Mouse (Mus musculus) ES-CJ7 (cell line): ENCODE data around the gene Upf2.

Experiments
- DNase-seq: peaks from one replicate; pipeline ENCODE4 v3.0.0; 2011; ENCODE audit warnings: low read depth, low spot score

The Upf2 gene

DNA sequence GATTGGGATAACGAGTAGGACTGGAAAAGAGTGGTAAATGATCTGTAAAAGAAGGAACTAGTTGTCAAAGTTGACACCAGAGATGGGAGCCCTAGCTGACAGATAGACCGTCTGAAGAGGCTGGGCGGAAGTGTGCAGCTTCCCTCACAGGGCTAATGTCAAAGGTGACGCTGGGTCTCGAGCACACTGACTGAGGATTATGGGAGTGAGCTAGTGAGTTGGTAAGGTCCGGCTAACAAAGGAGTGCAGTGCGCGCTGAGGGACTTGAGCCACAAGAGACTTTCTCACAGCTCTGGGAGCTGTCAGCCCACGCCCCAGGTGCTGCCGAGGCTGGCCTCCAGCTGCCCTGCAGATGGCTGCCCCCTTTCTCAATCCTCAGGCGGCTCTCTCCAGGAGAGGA is 119.7 kb downstream of the Upf2 start:
- DNase-seq: peak; percentile 47

DNA sequence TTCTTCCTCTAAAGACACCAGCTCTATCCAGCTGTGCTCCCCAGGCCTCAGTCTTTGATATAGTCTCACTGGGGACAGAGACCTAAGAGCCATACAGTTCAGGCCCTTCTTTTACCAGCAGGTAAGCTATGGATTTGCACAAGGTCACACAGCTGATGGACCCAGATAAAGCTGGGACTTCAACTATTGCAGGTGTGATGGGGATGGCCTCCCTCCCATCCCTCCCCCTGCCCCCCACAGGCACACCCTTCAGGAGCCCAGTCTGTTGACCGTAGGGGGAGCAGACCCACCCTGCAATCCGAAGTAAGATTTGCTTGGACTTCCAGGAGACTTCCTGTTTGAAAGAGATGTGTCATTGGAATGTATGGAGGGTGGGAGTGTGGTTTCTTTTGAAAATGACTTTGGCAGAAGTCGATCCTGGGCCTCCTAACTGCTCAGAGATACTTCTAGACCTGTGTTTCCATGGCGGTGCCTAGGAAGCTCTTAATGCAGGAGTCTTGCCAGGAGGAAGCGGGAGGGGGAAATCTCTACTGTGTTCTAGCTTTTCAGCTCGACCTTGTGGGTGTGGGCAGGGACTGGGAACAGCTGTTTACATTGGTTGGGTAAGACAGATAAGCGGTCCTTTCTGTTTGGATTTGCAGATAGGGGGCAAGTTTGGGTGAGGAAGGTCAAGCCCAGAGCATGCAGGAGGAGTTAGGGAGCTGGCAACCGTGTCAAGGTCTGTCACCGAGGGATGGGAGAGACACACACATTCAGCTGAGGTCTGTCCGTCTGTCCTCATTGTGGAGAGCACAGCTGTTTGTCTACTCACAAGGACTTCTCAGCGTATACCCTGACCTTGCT is 120.5 kb downstream of the Upf2 start:
- peak; percentile 86 for DNase-seq

DNA sequence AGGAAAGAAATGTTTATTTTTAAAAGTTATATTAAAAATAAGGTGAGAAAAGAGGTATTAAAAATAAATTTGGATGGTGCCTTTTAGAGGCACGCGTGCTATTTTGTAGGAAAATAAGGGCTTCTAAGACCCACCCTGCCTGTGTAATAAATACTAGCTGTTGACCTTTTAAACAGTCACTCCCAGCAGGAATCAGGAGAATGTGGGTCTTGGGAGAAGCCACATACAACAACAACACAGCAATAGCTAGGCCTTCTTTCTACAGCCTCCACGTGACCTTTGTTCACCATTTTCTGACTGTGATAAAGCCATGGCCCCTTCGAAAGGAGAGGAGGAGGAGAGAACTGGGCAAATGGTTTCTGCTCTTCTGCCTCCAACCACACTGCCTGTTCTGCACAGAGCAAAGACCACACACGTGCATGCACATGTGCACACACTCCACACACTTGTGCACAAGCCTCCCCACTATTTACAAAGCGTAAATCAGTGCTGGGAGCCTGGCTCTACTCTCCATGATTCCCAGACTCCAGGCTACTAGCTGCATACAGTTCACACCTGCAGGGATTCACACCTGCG is 121.5 kb downstream of the Upf2 start:
- DNase-seq: no peak

DNA sequence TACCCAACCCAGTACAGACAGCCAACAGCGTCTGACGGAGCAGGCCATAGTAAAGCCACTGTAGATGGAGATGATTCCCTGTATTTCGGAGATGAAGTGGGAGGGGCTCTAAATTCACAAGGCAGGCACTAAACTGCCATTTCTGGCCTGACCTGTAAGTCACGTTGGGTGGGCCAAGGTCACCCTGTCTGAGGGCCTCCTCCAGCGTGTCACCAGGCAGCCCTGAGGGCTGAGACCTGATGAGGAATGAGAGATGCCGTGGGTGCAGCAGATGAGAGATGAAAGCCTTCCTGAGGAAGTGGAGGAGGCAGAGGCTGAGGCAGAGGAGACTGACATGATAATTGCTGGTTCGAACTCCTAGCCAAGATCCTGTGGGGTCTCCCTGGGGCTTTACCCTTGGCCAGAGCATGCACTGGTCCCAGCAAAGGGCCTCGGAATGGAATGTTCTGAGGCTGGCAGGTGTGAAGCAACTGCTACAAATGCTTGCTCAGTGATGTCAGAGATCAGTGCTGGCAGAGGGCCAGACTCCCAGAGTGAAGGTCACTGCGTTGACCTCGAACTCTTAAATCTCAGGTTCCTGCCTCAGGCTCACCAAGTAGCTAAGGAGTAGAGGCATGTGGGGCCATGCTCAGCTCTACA is 123.7 kb downstream of the Upf2 start:
- peak; percentile 89 for DNase-seq

DNA sequence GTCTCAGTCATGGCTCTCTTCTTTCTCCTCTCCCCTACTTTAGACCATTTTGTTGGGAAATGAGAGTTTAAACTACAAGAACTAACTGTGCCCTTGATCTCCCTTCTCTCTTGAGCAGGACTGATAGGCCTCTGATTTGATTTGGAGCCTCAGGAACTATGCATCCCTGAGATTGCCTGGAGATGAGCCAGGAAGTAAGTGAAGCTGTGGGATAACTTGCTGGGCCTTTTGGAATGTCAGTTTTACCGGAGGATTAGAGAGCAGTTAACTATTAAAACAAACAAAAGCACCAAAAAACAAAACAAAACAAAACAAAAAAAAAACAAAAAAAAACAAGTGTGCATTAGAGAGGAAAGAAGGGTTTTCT is 124.2 kb downstream of the Upf2 start:
- no peak for DNase-seq

DNA sequence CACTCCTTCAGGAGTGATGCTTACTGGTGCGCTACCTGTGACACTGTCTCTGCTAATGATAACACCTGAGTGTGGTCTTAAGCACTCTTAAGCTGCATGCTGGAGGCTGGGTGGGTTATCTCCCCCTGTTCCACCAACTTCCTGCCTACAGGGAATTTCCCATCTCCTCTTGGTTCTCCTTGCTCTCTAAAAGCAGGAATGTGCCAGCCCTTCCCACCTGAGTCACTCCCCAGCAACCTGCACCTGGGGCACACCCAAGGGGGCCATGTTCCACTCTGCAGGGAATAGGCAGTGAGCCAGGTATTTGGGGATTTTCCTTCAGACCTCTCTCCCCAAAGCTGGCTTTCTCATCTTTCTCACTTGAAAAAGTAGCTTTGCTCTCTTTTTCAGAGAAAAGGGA is 128.8 kb downstream of the Upf2 start:
- DNase-seq: no peak

DNA sequence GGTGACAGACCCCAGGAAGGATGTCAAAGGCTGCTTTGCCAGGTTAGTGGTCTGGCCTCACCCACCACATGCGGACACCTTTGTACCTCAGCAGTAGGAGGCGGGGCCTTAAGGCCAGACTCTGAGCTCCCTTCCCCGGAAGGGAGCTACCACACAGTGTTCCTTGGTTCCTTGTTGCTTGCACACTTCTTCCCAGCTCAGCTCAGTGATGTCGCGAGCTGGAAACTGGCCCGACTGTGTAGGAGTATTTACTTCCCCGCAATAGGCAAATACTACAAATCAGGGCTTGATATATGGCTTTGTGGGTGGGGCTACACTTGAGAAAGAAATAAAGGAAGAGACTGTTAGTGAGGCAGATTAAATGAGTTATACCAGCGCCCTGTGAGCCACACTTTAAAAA is 129.8 kb downstream of the Upf2 start:
- DNase-seq: no peak

DNA sequence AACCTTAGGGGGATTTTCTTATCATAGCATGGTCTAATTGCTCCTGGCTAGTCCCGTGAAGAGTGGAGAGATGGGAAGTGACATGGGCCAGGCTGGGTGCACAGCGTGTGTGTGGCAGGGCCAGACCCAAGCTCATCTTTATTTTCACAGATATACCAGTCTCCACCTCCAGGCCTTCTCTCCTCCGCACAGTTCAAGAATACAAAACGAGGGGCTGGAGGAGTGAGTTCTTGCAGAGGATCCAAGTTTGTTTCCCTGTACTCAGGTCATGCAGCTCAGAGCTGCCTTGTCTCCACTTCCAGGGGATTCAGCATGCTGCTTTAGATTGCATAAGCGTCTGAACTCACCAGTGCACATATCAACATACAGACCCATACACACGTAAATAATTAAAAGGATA is 131.3 kb downstream of the Upf2 start:
- no peak for DNase-seq

DNA sequence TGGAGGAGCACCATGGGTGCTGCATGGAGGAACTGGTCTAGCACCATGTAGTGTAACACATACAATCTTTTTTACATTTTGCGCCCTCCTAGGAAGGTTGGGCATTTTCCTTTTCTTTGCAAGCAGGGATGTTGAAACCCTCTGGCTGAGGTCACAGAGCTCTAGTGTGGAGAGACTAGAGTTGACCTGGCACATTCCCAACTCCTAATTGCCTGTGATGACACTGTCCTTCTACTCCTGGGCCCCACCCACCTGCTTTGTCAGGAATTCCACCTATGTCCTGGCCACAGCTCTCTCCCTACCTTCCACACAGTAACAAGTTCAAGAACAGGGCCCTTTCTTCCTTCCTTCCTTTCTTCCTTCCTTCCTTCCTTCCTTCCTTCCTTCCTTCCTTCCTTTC is 132.4 kb downstream of the Upf2 start:
- DNase-seq: no peak

DNA sequence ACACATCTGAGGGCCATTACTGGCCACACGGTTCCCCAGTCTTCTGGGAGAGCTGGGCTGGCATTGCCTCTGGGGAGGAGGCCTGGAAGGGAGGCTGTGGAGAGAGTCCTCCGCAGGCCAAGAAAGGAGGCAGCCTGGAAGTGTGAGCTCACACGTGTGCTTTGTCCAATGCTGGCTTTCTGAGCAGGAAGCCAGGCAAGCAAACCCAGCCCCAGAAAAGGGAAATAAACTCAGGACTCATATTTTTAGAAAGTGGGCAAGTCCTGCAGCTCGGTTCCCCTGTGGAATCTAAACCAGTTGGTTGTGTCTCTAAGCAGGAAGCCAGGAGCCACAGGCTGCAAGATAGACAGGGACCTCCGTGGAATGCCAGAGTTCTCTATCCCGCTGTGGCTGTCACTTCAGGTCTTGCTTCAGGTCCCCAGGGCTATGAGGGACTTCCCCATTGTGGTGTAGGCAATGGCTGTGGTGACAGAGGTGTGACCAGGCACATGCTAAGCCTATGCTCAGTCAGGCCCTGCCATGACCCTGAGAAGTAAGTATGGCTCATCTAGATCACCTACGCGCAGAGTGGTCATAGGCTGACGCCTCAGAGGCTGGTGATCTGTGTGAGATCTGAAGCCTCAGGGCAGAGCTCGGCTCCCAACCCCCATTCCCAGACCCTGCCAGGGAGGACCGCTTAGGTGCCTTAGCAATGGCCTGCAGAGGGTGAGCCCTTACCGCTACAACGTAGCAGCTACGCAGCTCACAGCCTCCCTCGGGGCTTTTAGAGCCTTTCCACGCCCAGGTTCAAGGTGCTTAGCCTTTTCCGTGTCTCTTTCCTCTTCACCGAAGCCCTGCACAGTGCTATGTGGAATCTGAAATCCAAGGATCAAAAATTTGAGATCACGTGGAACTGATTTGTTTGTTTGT is 134.6 kb downstream of the Upf2 start:
- DNase-seq: no peak

DNA sequence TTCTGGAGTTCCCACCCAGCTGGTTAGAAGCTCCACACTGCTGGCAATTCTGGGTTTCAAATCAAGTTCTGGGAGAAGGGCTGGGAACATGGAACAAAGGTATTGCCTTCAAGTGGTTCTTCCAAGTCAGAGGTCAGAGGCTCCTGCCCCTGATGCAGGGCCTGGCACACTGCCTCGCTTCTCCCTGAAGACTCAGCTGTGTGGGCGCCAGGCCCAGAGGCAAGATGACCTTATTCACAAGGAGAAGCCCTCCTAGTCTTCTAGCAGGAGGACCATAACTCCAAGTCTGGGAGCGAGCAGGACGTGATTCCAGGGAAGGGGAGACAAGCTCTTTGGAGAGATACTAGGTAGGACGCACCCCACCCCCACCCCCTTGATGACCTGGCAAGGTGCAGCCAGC is 135.9 kb downstream of the Upf2 start:
- no peak for DNase-seq

DNA sequence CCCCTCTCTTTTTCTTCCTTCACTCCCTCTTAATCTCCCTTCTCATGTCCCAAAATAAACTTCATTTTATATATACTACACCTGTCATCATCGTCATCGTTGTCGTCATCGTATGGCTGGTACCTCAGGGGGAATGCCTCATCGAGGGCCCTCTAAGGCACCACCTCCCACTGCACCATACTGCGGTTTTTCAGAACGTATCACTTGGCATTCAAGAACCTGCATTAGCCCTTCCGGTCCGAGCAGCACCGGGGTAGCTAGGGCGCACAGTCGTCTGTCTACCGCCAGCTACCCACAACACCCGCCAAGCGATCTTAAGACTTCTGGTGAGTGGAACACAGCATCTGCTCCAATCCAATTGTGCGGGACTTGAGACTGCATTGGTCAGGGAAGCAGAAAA is 138.7 kb downstream of the Upf2 start:
- DNase-seq: peak; percentile 33

DNA sequence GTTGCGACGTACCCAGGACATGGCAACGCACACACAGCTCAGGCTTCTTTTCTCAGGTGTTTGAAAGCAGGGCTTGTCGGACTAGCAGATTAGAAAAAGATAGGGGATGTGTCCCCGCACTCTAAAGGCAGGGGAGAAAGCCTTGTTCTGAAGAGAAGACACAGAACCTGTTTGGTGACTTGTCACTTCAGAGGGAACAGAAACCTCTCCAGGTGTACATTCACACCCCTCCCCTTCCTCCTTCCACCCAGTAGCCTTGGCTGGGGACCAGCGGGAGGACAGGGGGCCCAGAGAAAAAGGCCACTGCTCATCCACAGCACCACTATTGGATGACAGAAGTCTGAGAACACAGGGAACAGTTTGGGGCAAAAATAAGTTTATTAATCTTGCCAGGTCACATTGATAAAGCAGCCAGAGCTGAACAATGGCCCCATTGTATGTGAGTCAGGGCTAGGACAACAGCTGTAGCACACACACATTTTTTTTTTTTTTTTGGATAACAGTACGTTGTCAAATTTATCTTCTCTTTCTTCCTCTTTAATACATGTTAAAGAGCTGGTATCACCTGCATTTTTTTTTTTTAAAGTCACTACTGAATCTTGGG is 145.9 kb downstream of the Upf2 start:
- DNase-seq: no peak

DNA sequence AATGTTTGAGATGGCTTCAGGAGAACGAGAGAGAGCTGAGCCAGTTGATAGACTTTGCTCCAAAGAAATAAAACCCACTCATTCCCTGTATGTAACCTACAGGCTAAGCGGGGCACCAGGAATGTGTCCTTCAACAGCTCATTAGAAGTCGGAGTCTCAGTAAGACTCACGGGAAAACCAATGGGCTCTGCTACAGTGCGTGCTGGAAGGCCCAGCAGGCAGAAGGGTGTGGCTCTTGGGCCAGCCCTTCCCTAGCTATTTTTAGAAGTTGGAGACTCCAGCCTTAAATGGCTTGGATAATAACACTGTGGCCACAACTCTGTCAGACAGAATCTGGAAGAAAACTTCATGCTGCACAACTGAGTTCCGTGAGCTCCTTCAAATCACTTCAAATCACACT is 147.7 kb downstream of the Upf2 start:
- peak; percentile 91 for DNase-seq

DNA sequence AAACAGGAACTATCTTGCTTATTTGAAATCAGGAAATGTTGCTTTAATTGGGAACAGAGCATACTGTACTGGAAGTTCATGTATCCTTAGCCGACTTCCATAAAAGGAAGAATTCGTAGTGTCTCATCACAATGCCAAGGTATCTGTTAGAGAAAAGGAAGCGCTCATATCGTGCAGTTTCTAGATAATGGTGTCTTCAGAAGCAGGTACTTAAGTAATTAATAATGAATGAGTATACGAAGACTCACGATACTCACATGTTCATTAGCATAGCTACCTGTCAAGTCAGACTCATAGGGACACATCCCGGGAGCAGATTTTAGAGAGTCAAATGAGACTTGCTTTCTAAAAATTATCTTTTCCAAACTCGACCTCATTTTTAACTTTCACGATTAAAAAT is 148.2 kb downstream of the Upf2 start:
- peak; percentile 46 for DNase-seq

DNA sequence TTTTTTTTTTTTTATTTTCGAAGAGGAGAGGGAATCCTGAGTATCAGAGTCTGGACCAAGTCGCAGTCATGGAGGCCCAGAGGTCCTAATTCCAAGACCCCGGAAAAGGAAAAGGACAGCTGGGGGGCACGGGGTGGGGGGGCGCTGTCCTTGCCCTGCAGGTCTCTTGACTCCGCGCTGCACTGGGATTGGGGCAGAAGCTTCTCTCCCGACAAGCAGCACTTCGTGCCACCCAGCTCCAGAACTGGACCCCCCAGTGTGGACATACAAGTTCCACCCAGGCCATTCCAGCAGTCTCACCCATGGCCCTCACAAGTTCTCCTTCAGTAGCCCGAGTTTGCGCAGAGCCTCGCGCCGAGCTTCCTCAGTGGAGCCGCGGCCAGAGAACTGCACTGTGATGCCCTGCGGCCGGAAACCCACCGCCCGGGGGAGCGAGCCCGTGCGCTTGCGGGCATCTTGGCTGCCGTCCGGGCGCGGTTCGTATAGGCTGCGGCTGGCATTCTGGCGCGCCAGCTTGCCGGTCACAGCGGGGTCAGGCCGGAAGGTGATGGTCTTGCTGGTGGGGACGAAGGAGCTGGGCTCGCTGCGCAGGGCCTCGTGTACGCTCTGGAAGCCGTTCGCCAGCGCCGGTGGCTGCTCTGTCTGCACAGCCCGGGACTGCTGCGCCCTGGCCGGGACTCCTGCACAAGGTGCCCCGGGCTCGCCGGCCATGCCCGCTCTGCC is 148.9 kb downstream of the Upf2 start:
- peak; percentile 31 for DNase-seq

DNA sequence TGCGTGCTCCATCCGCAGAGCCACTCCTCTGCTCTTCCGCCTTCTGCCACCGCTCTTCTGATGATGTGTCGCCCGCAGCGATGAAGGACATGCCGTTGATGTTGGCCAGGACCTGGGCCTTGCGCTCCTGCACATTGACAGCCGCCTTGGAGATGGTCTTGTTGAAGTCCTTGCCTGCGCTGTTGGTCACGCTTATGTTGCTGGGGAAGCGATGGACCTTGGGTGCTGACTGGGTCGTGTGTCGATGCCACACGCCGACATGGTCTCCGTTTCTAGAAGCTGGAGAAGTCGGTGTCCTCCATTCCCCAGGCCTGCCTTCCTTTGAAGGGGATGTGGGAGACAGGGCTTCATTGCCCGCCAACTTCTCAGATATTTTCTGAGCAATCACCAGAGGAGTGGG is 149.5 kb downstream of the Upf2 start:
- DNase-seq: no peak

DNA sequence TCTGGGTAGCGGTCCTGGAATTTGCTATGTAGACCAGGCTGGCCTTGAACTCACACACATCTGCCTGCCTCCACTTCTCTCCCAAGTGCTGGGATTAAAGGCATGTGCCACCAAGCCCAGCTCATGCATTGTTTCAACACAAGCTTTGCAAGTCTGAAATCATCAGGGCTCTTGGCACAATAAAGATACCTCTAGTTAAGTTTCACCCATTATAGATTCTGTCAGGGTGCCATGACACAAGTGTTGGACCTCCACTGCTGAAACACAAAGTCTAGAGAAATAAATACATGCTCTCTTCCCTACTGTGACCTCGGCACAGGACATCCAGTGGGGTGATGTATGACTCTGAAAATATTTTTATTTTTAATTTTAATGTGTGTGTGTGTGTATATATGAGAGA is 154.2 kb downstream of the Upf2 start:
- no peak for DNase-seq
